Mouse (Mus musculus): Measurements from ENCODE around the gene Jsrp1.

Jsrp1 gene

DNA sequence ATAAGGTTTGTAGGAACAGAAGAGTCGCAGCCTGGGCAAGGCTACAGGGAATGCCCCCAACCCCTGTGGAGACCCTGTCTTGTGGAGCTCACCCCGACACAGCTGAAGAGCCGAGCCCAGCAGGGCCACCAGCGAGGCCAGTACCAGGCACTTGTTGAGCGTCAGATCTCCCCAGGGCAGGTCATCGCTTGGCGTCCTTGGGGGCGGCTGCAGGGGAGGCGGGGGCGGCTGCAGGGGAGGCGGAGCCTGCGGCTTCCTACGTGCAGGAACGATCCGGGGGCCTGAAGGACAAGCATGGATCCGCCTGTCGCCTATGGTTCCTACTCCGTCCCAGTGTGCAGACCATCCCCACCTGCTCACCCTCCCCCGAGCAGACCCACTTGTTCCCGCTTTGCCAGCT is 3.2 kb downstream of the Jsrp1 start:
- DNase-seq (ENCODE audit: low read depth, low spot score): no peak

DNA sequence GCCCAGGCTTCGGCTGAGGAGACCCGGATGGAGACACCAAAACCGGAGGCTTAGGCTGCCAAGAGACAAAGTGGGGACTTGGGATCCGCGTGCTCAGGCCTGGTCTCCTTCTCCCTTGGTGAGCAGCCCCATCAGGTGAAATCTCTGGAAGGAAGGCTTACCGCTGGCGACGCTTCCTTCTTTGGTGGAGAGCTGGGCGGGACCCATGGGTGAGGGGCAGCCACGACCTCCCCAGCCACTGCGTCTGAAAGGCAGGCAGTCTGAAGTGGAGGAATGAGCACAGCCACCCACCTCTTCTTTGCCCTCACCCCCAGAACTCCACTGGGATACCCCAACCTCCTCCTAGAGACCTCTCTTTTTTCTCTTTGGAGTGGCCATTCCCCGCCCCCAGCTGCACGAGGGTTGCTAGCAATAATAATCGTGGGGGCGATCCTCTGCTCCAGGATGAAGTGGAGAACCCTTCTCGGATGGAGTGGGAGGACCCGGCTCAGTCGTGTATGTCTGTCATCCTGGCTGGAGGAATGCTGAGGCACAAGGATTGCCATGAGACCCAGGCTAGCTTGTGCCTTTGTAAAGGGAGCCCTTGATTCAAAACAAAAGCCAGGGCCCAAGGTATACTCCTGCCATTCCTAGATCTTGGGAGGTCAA is 4.2 kb downstream of the Jsrp1 start:
- no peak for DNase-seq (ENCODE audit: low read depth, low spot score)

DNA sequence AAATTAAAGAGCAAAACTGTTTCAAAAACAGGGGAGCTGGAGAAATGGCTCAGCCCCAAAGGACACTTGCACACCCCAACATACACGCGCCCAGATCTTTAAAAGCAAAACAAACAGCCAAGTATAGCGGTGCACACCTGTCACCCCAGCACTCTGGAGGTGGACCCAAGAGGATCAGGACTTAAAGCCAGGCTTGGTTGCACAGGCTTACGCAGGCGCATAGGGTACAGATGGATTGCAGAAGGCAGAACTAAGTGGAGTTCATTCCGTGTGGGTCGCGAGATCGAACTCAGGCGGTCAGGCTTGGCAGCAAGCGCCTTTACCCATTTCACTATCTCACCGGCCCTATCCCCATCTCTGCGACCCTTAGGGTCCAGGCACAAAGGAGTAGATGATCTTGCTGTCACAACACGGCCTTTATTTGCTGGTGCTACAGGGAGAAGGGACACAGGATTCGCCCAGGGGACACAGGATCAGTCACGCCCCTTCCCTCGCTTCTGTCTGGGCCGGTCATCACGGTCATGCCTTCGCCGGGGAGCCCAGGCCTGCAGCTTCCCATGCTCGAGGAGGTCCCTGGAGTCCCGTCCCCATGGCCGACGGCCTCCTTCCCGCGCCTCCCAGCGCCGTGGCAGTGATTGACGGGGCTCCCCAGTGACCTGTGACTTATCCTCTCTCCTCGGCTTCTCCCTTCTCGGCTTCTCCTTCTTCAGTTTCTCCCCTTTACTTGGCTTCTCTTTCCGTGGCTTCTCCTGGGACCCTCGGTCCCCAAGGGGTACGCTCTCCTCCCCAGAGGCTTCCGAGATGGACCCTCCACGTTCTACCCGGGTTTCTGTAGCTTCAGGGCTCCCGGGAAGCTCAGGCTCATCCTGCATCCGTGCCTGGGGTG is 5.0 kb downstream of the Jsrp1 start:
- no peak for DNase-seq (ENCODE audit: low read depth, low spot score)

DNA sequence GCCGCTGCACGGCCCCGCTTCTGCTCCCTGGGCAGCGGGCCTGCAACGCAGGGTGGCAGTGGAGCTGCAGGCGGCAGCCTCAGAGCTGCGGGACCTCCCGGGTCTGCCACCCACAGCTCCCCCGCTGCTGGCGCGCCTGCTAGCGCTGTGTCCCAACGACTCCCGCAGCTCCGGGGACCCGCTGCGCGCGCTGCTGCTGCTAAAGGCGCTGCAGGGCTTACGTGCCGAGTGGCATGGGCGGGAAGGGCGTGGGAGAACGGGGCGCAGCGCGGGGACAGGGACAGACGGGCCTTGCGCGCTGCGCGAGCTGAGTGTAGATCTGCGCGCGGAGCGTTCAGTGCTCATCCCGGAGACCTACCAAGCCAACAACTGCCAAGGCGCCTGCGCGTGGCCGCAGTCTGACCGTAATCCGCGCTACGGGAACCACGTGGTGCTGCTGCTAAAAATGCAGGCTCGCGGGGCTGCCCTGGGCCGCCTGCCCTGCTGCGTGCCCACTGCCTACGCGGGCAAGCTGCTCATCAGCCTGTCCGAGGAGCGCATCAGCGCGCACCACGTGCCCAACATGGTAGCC is 6.2 kb downstream of the Jsrp1 start:
- DNase-seq (ENCODE audit: low read depth, low spot score): no peak

DNA sequence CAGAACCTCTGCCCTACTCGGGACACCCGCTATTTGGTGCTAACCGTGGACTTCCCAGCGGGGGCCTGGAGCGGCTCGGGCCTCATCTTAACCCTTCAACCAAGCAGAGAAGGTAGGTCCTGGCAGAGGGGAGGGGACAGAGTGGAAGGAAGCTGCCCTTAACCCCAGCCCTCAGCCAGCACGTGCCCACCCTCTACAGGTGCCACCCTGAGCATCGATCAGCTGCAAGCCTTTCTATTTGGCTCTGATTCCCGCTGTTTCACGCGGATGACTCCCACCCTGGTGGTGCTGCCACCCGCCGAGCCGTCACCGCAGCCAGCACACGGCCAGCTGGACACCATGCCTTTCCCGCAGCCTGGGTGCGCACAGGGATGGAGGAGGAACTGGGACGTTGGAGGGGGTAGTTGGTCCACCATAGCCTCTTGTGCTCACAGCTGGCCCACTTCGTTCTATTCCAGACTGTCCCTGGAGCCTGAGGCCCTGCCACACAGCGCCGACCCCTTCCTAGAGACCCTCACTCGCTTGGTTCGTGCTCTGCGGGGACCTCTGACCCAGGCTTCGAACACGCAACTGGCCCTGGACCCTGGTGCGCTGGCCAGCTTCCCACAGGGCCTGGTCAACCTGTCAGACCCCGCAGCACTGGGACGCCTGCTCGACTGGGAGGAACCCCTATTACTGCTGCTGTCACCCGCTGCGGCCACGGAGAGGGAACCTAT is 6.8 kb downstream of the Jsrp1 start:
- no peak for DNase-seq (ENCODE audit: low read depth, low spot score)

DNA sequence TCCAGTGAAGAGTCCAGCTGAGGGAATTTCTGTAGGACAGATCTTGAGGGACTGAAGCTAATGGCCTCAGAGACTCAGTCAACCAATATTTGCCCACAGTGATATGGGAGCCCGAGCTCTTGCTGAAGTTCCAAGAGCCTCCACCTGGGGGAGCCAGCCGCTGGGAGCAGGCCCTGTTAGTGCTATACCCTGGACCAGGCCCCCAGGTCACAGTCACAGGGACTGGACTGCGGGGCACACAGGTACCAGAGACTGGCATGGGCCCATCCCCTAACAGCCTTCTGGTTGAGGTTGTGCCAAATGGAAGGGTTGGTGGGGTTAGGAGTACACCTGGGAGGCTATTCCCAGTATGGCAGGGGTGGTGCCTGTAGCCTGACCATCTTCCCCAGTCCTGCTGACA is 7.4 kb downstream of the Jsrp1 start:
- DNase-seq (ENCODE audit: low read depth, low spot score): no peak

DNA sequence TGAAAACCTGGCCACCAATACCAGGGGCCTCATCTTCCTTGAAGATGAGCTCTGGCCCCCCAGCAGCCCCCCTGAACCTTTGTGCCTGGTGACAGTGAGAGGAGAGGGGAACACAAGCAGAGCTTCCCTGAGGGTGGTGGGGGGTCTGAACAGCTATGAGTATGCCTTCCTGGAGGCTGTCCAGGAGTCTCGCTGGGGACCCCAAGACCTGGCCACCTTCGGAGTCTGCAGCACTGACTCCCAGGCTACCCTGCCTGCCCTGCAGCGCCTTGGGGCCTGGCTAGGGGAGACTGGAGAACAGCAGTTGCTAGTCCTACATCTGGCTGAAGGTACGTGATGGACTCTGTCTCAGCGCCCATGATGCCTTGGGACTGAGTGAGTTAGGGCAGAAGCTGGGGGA is 8.0 kb downstream of the Jsrp1 start:
- DNase-seq (ENCODE audit: low read depth, low spot score): no peak

DNA sequence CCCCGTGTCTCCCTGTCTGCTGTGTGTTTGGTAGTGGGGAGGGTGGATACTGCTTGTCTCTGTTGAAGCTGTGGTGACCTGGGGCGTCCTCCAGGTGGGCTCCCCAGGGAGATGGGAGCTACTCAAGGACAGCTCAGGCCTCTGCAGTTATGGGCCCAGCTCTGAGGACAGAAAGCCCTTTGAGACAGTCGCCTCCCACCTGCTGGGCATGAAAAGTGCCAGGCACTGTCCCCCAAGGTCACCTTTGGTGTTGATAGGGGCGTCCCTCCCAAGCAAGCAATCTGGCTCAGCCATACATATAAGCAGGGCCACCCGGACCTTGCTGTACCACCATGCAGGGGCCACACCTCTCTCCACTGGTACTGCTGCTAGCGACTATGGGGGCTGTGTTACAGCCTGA is 8.4 kb downstream of the Jsrp1 start, which contains the start of gene Amh:
TSS of gene Amh (plus strand) at position 328 of the 400 bp plus-strand sequence.
- DNase-seq (ENCODE audit: low read depth, low spot score): no peak

DNA sequence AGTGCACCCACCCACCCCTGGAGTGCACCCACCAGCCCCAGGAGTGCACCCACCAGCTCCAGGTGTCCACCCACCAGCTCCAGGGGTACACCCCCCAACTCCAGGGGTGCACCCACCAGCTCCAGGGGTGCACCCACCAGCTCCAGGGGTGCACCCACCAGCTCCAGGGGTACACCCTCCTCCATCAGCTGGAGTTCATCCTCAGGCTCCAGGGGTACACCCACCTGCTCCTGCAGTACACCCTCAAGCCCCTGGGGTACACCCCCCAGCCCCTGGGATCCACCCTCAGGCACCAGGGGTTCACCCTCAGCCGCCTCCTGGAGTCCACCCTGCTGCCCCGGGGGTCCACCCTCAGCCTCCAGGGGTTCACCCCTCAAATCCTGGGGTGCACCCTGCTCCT is 9.0 kb downstream of the Jsrp1 start:
- DNase-seq (ENCODE audit: low read depth, low spot score): no peak

DNA sequence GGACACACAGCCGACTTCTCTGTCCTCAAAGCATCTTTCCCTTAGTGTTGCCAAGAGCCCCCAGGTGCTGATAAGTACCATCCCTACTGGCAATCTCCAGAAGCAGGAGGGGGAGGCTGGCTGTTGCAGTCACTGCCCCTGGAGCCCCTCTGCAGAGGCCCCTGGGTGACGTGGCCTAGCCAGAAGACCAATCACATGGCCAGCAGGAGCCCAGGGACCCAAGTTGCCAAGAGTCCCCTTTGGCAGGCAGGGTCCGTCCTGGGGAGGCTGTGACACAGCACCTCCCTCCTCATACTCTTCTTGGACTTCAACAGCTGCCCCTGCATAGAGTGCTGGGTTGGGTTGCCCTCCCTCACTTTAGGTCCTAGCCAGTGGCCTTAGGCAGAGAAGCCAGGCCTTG is 10.3 kb downstream of the Jsrp1 start:
- no peak for DNase-seq (ENCODE audit: low read depth, low spot score)

DNA sequence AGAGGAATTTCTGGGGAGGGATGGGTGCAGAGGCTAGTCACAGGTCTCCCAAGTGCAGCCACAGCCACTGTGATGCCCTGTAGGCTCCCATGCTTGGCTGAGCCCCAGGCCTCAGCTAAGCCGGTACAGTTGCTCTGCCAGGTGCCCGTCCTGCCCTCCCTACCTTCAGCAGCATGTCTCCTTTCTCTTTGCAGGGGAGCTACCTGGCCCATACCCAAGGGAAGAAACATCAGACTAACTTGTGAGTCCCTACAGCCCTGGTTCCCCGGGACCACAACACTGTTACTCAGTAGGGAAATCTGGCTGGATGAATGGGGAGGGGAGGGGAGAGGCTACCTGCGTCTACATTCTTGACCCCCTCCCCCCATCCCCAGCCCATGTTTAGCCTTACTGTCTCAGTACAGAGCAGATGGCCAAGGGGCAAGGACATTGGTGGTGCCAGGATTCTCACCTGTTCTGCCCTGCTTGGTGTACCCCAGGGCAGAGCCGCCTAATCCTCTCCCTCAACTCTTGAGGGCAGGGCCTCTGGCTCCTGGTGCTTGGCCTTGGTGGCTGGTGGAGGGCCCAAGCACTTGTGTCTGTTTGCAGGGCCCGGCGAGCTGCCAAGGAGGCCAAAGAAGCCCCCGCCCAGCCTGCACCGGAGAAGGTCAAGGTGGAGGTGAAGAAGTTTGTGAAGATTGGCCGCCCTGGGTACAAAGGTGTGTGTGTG is 10.9 kb downstream of the Jsrp1 start:
- no peak for DNase-seq (ENCODE audit: low read depth, low spot score)

DNA sequence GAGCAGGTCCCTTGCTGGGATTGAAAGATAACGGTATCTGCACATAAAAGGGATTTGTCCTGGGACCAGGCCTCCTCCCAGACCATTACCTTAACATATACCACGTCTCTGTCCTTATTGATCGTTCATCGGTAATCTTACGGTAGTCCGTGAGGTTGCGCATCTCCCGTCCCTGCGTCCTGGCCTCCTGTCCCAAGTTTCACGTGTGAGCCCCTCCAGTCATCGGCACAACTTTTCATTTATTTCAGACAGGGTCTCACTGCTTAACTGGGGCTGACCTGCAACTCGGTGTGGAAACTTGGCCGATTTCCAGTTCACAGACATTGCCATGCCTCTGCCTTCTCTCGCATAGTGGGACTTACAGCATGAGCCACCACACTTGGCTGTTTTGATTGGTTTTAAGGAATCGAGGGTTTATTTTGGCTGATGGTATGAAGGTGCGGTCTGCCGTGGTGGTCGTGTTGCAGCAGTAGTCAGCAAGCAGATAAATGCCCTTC is 14.2 kb downstream of the Jsrp1 start:
- DNase-seq (ENCODE audit: low read depth, low spot score): no peak

DNA sequence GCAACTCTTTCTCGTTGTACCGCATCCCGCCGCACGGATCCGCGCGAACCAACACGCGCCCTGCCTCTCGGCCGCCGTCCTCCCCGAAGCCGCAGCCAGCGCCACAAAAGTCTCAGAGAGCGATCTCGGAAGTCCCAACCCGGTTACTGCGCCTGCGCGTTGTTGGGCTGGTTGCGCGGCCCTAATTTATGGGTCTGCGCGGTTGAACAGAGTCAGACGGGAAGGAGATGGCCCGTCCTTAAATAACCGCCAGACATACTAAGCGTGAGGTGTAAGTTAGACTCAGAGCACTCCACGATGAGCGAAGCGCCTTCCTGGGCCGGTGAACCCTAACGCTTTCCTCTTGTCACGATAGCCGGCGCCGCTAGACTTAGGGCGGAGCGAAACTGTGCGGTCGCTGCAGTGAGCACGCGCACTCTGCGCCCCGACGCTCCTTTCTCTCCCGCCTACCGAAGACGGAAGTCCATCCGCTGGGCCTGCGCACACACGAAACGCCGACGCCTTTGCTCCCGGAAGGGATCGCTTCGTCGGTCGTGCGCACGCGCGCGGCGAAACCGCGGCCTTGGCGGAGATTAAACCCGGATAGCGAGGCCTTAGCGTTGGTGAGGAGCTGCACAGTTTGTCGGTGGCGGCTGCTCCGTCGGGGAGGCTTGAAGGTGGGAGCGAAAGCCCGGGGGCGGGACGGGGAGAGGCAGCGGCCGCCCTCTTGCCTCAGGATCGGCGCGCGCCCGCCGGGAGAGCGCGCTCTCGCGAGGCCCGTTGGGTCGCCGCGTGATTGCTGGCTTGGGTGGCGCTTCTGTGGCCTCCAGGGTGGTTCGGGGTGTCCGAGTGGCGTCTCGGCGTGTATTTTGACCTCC is 14.9 kb downstream of the Jsrp1 start, which contains the start of the genes Sf3a2 and Plekhj1:
TSS of gene Sf3a2 (plus strand) at position 49 of the 857 bp plus-strand sequence.
TSS of gene Plekhj1 (minus strand) at position 477 of the 857 bp plus-strand sequence.
- peak; percentile 95 for DNase-seq (ENCODE audit: low read depth, low spot score)

DNA sequence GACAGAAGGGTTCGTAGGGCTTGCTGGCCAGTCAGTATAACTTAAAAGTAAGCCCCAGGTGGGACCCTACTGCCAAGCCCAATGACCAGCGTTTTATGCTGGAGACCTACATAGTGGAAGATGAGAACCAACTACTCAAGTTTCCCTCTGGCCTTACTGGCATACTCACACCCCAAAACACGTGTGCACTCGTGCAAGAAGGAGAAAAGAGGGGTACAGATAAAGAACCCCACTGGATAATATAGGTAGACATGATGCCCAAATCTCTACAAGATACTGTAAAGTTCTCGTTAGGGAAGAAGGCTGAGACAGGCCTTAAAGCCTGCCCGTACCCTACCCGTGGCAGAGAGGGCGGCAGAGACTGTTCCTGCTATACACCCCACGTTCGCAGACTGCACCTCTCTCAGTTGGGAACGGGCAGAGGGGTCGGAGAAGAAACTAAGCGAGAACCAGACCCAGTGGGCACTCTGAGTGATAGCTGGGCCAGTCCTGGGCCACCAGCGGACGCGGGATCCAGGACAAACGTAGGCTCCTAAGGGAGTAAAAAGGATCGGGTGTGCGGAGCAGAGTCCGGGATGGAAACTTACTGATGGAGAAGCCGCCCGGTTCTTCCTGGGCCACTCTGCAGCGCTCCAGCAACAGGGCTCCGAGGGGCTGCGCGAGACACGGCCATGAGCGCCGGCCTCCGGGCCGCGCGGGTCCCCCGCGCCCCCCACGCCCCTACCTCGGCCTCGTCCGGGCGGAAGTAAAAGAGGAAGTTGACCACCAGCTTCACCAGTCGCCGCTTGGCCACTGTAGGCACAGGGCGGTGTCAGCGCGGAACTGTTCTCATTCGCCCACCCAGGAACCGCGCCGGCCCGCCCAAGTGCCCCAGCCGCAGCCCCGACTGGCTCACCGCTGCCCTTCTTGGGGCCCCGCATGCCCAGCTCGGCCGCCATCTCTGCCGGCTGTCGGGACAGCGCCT is 15.8 kb downstream of the Jsrp1 start:
- DNase-seq (ENCODE audit: low read depth, low spot score): no peak

DNA sequence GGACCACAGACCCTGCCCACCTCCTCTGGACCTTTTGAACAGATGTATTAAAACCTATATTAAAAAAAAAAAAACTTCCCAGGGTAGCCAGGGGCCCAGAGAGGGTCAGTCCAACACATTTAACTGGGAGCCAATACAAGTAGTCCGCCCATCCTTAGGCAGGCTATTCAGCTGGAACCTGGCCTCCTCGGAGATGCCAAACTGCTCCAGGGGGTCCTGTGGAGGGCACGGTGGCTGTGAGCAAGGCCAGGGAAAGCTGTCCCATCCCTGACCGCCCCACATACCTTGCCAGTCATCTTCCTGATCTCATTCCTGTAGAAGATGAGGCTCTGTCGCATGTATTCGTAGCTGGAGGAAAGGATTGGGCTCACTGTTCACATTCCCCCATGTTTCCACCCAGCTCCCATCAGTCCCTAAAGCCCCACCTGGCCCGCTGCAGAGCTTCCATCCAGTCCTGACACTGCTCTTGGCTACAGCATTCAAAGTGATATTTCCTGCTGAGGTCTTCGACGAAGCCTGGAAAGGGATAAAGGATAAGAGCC is 16.9 kb downstream of the Jsrp1 start:
- DNase-seq (ENCODE audit: low read depth, low spot score): no peak

DNA sequence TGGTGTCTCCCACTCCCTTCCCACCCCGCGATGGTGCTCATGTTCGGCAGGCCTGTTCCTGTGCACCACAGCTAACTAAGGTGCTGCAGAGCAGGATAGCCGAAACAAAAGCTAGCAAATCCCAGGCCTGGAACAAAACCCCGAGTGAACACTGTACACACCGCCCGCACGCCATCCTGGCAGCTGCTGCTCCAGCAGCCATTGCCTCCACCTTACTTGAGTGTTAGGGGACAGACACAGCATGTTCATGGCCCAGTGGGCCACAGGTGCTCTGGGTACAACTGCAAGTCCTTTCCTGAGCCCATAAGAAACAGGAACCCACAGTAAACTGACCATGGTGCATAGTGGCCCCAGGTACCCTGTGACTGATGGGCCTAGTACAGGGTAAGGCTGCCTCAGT is 18.5 kb downstream of the Jsrp1 start:
- DNase-seq (ENCODE audit: low read depth, low spot score): no peak

DNA sequence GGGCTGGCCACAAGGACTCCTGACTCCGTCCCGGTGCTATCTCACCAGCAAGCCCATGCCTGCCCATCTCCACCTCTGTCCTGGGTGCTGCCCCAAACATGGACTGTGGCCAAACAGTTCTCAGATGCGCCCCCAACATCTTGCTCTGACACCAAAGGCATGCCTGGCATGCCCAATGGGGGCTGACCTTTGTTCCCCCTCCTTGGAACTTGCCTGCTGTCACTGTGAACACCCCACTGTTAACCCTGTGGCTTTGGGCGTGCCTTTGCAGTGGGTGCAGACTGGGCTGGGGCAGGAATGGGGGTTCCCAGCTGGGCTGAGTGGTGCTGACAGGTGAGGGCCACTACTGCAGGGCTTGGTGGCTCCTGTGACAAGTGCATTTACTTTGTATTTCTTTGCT is 19.5 kb downstream of the Jsrp1 start:
- DNase-seq (ENCODE audit: low read depth, low spot score): no peak

DNA sequence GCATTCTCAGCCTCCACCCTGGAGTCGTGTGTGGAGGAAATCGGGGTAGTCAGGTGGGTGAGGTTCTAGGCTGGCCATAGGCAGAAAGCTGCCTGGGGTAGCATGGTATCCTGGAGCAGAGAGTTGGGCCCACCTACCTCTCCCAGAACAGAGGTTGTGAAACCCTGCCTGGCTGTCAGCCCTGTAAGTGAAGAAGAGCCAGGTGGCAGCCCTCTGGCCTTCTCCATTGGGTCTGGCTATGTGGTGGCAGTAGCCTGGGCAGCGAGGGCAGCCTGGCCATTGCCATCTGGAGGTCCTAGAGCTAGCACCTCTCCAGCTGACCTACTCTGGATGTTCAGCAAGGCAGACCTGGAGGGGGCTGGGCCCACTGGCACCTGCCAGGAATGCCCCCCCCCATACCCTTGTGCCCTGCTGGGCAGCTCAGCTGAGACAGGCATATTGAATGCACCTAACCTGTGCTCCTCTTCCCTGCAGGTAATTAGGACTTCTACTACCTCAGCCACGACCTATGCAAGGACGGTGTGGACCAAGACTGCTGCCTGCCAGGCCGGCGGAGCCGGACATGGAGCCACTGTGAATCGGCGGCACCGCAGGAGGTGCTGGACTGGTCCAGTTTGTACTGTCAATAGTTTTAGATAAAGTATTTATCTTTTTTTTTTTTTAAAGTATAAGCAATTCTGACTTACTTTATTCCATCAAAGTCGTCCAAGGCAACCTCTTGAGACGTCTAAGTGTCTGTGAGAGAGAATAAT is 20.1 kb downstream of the Jsrp1 start:
- DNase-seq (ENCODE audit: low read depth, low spot score): no peak

Measured in c-Kit-negative CD71-positive TER-119-positive erythroid progenitor cells, embryonic 14.5 days (primary cell).